Mouse (Mus musculus) testis, adult 2 months (tissue): ENCODE results near the gene Grm1.

ENCODE experiments used
- CTCF ChIP-seq: fragments of 200-500 bp; IDR thresholded peaks from 2 replicates; pipeline ENCODE4 v1.5.1; 2012; ENCODE audit warnings: low read depth, mild to moderate bottlenecking, inconsistent platforms, low read length, moderate library complexity; ENCODE audit not compliant: control insufficient read depth, insufficient read depth, insufficient replicate concordance
- POLR2A ChIP-seq: fragments of 200-500 bp; IDR thresholded peaks from 2 replicates; pipeline ENCODE4 v1.6.1; 2012; ENCODE audit warnings: low read depth, mild to moderate bottlenecking, inconsistent platforms, low read length, moderate library complexity; ENCODE audit not compliant: control insufficient read depth

- TF ChIP-seq POLR2A: no peak
- TF ChIP-seq CTCF: no peak
Observed at GRCm38 (mm10) chr10:10763015-10763414, 319.1 kb downstream of the Grm1 start.
